Mouse (Mus musculus): ENCODE measurements around the gene Mcoln1.

Gene Mcoln1

GRCm38 (mm10) chr8:3500235-3501090 lies at the start of gene Mcoln1:
Gene Mcoln1, plus strand, starts transcription at chr8:3500457.
- DNase-seq, result peak; percentile 99

GRCm38 (mm10) chr8:3450670-3451069 lies 49.6 kb upstream of the Mcoln1 start:
- peak; percentile 59 for DNase-seq

DNA sequence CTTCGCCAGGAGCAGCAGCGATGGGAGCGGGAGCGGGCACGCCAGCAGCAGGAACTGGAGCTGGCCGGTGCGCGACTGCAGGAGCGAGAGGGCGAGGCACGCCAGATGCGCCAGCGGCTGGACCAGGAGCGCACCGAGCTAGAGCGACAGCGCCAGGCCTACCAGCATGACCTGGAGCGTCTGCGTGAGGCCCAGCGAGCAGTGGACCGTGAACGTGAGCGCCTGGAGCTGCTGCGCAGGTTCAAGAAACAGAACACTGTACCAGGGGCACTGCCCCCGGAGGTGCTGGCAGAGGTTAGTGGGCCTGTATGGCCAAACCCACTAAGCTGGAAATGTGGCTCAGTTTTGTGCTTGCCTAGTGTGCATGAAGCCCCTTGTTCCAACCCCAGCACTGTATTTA lies 48.3 kb upstream of the Mcoln1 start:
- DNase-seq, result no peak

DNA sequence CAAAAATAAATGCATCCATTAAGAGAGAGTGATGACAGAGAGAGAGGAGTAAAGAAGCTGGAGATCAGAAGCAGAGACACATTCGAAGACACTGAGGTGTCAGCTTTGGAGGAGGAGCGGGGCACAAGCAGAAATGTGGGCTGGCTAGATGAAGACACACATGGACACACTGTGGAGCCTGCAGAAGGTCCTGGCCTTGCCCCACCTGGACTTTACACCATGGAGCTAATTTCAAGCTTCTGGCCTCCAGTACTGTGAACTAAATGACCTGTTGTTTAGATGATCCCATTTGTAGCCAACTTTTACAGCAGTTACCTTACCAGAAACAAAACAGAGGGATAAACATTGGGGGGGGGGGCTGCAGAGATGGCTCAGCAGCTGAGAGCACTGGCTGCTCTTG lies 37.0 kb upstream of the Mcoln1 start:
- no peak for DNase-seq

- DNase-seq, result no peak
These were observed 35.9 kb upstream of the Mcoln1 start for GRCm38 (mm10) chr8:3464309-3464708.

DNA sequence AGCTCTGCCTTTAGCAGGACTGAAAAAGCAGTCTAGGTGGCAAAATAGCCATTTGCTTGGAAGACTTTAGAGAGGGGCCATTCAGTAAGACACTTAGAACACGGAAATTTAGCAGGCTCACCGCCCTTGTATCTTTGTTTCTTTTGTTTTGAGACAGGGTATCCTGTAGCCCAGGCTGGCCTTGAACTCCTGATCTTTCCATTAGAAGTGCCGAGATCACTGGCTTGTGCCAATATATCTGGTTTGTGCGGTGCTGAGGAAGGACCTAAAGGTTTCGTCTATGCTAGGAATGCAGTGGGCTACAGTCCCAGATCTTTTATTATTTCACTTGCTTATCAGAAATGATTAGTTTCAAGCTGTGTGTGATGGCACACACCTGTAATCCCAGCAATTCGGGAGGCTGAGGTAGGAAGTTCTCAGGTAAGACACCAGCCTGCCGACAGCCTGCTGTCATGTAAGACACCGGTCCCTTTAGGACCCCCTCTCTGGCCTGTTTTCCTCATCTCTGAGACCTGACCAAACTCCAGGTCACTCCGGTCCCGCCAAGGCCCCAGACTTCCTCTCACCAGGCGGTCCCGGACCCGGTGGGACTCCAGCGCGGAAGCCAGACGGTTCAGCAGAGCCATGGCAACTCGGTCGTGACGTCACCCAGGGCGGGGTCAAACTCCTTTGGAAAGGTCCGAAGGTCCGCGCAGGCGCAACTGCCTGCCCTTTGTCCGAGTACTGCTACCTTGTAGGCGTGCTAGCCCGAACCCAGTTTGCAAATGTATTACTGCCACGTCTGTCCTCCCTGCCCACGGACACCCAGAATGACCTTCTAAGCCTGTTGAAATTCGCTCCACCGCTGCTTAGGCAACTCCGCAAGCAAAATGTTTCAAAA lies 33.0 kb upstream of the Mcoln1 start, which contains the start of gene Pex11g:
TSS of gene Pex11g (minus strand) at position 675 of the 880 bp plus-strand sequence.
- peak; percentile 98 for DNase-seq

- no peak for DNase-seq
These were observed 32.2 kb upstream of the Mcoln1 start for GRCm38 (mm10) chr8:3467886-3468545.

DNA sequence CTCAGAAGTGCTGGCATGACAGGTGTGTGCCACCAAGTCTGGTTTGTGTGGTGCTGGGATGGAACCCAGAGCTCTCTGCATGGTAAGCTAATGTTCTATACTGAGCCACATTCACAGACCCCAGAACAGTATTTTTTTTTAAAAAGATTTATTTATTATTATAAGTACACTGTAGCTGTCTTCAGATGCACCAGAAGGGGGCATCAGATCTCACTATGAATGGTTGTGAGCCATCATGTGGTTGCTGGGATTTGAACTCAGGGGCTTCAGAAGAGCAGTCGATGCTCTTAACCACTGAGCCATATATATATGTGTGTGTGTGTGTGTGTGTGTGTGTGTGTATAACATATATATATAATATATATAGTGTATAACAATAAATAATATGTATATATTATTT lies 31.4 kb upstream of the Mcoln1 start:
- no peak for DNase-seq

- no peak for DNase-seq
These were observed 29.7 kb upstream of the Mcoln1 start, which contains the start of gene Tex45 for GRCm38 (mm10) chr8:3470562-3470961. Gene Tex45, plus strand, starts transcription at chr8:3470862.

DNA sequence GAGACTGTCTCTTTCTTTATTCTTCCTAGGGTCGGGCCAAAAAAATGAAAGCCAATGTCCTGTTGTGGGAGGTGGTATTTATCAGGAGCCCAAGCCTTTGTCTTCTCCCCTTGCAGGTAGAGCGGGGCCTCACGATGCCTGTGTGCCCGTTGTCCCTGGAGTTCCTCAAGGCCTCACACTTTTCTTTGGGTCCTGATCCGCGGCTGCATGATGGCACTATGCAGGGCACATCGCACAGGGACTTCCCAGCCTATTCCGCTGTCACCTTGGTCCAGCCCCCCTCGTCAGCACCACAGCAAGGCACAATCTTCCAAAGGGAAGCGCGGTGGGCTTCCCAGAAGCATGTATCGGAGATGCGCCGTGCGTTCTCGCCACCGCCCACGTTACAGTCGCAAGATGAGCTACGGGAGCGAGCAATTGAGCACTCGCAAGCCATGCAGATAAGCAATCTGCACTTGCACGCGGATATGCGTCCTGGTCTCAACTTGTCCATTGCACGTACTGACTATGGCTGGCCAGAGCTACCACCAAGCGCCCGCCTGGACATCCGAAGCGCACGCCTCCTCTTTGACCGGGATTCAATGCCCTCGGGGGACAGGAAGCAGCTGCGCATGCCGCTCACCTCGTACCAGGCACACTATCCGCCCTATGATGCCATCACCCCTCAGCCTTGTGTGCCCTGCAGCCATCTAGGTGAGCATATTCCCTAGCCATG lies 24.4 kb upstream of the Mcoln1 start:
- no peak for DNase-seq

DNA sequence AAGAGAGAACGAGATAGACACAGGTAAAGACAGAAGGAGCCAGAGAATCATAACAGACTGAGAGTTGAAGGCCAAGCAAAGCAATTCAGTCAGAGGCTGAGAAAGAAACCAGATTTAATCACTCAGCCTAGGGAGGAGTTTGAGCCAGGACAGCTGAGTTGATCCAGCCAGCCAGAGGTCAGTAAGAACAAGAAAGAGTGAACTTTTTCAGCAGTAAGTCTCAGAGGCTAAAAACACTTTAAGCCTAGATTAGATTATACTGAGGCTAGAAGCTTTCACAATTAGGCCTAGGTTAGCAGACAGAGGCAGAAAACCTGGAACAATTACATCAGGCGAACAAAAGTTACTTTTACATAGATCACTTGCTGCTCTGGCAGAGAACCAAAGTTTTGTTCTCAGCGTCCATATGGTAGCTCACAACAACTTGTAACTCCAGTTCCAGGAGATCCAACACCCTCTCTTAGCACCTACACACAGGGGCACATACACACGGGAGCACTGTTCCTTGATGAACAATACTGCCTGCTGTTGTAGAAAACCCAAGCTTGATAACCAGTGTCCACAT lies 20.0 kb upstream of the Mcoln1 start:
- DNase-seq, result no peak

DNA sequence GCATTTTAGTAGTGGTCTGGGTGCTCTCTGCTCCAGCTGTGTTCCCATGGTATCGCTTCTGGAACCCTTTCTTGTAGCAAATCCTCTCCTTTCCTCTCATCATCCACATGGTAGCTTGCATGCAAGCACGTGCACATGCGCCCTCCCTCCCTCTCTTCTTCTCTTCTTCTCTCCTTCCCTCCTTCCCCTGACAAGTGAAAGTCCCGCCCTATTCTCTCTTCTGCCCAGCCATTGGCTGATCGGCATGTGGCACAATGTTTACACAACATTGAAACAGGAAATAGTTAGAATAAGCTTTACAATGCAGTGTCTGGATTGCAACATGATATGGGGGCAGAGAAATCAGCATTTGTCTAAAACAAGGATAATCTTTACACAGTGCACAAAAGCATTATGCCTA lies 18.7 kb upstream of the Mcoln1 start:
- no peak for DNase-seq

GRCm38 (mm10) chr8:3482240-3482740 lies 18.0 kb upstream of the Mcoln1 start:
- no peak for DNase-seq

- no peak for DNase-seq
These were observed 16.7 kb upstream of the Mcoln1 start for GRCm38 (mm10) chr8:3483546-3483945.

GRCm38 (mm10) chr8:3485192-3485591 lies 15.1 kb upstream of the Mcoln1 start:
- no peak for DNase-seq

DNA sequence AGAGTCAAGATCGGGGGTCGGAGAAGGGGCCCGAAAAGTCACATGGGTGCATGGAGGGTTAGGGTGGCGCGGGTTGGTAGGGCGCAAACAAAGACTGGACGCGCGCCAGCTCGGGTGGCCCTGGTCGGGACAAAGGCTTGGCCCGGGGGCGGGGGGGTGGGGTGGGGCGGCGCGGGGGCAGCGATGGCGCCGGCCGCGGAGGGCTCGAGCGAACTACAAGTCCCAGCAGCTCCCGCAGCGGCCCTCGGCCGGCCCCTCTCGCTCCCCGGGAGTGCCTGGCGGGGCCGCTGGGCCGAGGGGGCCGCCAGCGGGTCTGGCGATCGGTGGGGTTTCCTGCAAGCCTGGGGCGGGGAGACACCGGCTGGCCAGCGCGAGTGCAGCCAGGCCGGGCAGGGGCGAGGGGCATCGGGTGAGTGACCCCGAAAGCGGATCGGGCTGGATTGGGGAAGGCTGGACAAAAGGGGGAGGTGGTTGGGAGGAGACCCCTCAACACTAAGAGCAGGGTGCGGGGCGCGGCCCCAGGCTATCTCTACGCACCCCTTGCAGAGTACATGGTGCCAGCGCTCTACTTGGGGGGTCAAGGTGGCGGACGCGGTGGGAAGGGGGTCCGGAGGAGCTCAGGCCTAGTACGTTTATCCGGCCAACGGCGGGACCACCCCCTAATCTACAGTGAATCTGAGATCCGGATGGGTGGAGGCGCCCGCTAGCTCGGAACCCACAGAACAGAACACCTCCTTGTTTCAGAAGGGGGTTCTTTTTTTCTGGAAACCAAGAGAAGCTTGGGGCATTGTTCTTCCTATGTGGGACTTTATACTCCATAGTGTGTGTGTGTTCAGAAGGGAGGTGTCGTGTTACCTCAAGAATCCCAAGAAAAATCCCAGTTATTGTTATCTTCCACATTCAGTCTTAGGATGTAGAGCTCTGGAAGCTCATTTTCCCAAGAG lies 7.1 kb upstream of the Mcoln1 start, which contains the start of gene Zfp358:
TSS of gene Zfp358 (plus strand) at position 238 of the 944 bp plus-strand sequence.
- DNase-seq, result peak; percentile 79

- DNase-seq, result peak; percentile 56
These were observed 6.4 kb upstream of the Mcoln1 start for GRCm38 (mm10) chr8:3493845-3494208.

GRCm38 (mm10) chr8:3495578-3496427 lies 4.5 kb upstream of the Mcoln1 start:
- peak; percentile 51 for DNase-seq

DNA sequence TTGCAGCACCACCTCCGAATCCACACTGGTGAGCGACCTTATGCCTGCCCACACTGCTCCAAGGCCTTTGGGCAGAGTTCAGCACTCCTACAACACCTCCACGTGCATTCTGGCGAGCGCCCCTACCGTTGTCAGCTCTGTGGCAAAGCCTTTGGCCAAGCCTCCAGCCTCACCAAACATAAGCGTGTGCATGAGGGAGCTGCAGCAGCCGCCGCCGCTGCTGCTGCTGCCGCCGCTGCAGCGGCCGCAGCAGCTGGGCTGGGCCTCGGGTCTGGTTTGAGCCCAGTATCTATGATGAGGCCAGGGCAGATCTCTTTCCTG lies 3.9 kb upstream of the Mcoln1 start:
- DNase-seq, result no peak

DNA sequence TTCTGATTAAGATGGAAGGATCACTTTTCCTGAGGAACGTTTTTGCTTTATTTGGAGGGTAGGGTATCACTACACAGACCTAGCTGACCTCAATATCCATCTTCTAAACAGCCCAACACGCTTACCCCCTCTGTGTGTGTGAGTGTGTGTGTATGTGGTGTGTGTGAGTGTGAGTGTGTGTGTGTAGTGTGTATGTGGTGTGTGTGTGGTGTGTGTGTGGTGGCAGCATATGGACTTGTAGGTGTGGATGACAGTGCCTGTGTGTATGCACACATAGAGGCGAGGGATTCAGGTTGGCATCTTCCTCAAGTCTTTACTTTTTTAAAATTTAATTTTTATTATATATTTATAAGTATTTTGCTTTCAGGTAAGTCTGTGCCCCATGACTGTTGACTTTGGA lies 1.7 kb upstream of the Mcoln1 start:
- DNase-seq, result peak; percentile 14
